Mouse (Mus musculus) CH12.LX (cell line): ENCODE results near the gene Pagr1a. TPM values are rescaled to one million over a fixed set of nuclear protein-coding genes. Genes with fewer than 3 reads are reported as not detected.

Experiments used
- DNase-seq: peaks from one replicate; pipeline ENCODE4 v3.0.0-alpha.2; 2013; ENCODE audit errors: extremely low read depth
- H3K27ac ChIP-seq: 2 replicates; pipeline ENCODE4 v1.5.1; 2012; ENCODE audit warnings: low read depth, mild to moderate bottlenecking, control low read depth, moderate library complexity; ENCODE audit not compliant: insufficient read depth
- H3K27me3 ChIP-seq: replicated peaks from 2 replicates; pipeline ENCODE3; 2012; ENCODE audit warnings: inconsistent platforms
- H3K36me3 ChIP-seq, 2 experiments: replicated peaks in 1 of 2; 2 replicates each; pipeline versions ENCODE3 to v1.6.1; 2012; ENCODE audit warnings: inconsistent platforms in 1 of 2, low read length in 1 of 2, mild to moderate bottlenecking in 1 of 2, mixed read lengths in 1 of 2, moderate library complexity in 1 of 2; ENCODE audit not compliant: control insufficient read depth in 1 of 2, insufficient read depth in 1 of 2
- H3K4me1 ChIP-seq, 2 experiments: 2 replicates each; pipeline ENCODE4 v1.6.1; 2012; ENCODE audit warnings: inconsistent platforms in 1 of 2, moderate library complexity in 1 of 2; ENCODE audit not compliant: insufficient read depth in 2 of 2, control insufficient read depth in 1 of 2
- H3K4me2 ChIP-seq: 2 replicates; pipeline ENCODE4 v1.6.1; 2012; ENCODE audit warnings: low read depth, mild to moderate bottlenecking, control low read depth; ENCODE audit not compliant: poor library complexity, insufficient read depth, severe bottlenecking
- H3K4me3 ChIP-seq, 3 experiments: fragments of 150-350 bp in 1 of 3; sonication (generic) in 1 of 3; replicated peaks in 1 of 3; 2 replicates each; pipeline versions ENCODE3 to v1.5.1; 2011 to 2012; ENCODE audit warnings: low read depth in 2 of 3, low read length in 2 of 3, mild to moderate bottlenecking in 2 of 3, moderate library complexity in 2 of 3, control low read depth in 1 of 3, improper control_type of control experiment in 1 of 3, inconsistent platforms in 1 of 3, mixed read lengths in 1 of 3; ENCODE audit not compliant: poor library complexity in 1 of 3
- H3K79me2 ChIP-seq: replicated peaks from 2 replicates; pipeline ENCODE4 v1.6.1; 2012; ENCODE audit warnings: mild to moderate bottlenecking, moderate library complexity; ENCODE audit not compliant: control insufficient read depth, poor library complexity, insufficient read depth, severe bottlenecking; ENCODE audit errors: extremely low read depth
- H3K9ac ChIP-seq: 2 replicates; pipeline ENCODE4 v1.6.1; 2012; ENCODE audit warnings: low read depth, mild to moderate bottlenecking, control low read depth, moderate library complexity; ENCODE audit not compliant: insufficient read depth
- H3K9me3 ChIP-seq: replicated peaks from 2 replicates; pipeline ENCODE3; 2012; ENCODE audit warnings: low read length, inconsistent platforms, mixed read lengths
- EP300 ChIP-seq: IDR thresholded peaks from 2 replicates; pipeline ENCODE4 v1.6.1; 2011; ENCODE audit warnings: low read length, improper control_type of control experiment
- GABPA ChIP-seq: IDR thresholded peaks from 2 replicates; pipeline ENCODE4 v1.6.1; 2012; ENCODE audit warnings: low read depth, low read length, improper control_type of control experiment, inconsistent platforms; ENCODE audit not compliant: insufficient replicate concordance
- JUN ChIP-seq: IDR thresholded peaks from 2 replicates; pipeline ENCODE4 v1.6.1; 2011; ENCODE audit warnings: low read depth, mild to moderate bottlenecking, low read length, improper control_type of control experiment, moderate library complexity; ENCODE audit not compliant: insufficient read depth
- KAT2A ChIP-seq: IDR thresholded peaks from 2 replicates; pipeline ENCODE4 v1.6.1; 2012; ENCODE audit warnings: low read length, improper control_type of control experiment, inconsistent platforms; ENCODE audit not compliant: insufficient replicate concordance
- MAFK ChIP-seq: IDR thresholded peaks from 2 replicates; pipeline ENCODE4 v1.6.1; 2011; ENCODE audit warnings: low read length, improper control_type of control experiment; ENCODE audit not compliant: insufficient replicate concordance
- MEF2A ChIP-seq: IDR thresholded peaks from 2 replicates; pipeline ENCODE4 v1.6.1; 2014; ENCODE audit warnings: low read depth, mild to moderate bottlenecking, inconsistent platforms, low read length, improper control_type of control experiment, borderline replicate concordance
- MXI1 ChIP-seq: IDR thresholded peaks from 2 replicates; pipeline ENCODE4 v1.6.1; 2011; ENCODE audit warnings: mild to moderate bottlenecking, low read depth, low read length, improper control_type of control experiment
- MYC ChIP-seq: IDR thresholded peaks from 2 replicates; pipeline ENCODE4 v1.6.1; 2011; ENCODE audit warnings: low read depth, mild to moderate bottlenecking, improper control_type of control experiment, low read length
- NELFE ChIP-seq: IDR thresholded peaks from 2 replicates; pipeline ENCODE4 v1.6.1; 2011; ENCODE audit warnings: low read depth, low read length, improper control_type of control experiment
- POLR2A ChIP-seq: IDR thresholded peaks from 2 replicates; pipeline ENCODE4 v1.6.1; 2011; ENCODE audit warnings: low read depth, mild to moderate bottlenecking, improper control_type of control experiment, low read length
- RCOR1 ChIP-seq: conservative IDR thresholded peaks from 2 replicates; pipeline ENCODE4 v1.6.1; 2012; ENCODE audit warnings: low read depth, mild to moderate bottlenecking, inconsistent platforms, low read length, improper control_type of control experiment
- SIN3A ChIP-seq: IDR thresholded peaks from 2 replicates; pipeline ENCODE4 v1.6.1; 2012; ENCODE audit warnings: low read length, improper control_type of control experiment, inconsistent platforms
- TCF12 ChIP-seq: IDR thresholded peaks from 2 replicates; pipeline ENCODE4 v1.6.1; 2014; ENCODE audit warnings: low read depth, mild to moderate bottlenecking, inconsistent platforms, low read length, improper control_type of control experiment
- ZC3H11A ChIP-seq: IDR thresholded peaks from 2 replicates; pipeline ENCODE4 v1.6.1; 2012; ENCODE audit warnings: low read depth, mild to moderate bottlenecking, inconsistent platforms, low read length, improper control_type of control experiment
- ZKSCAN1 ChIP-seq: IDR thresholded peaks from 2 replicates; pipeline ENCODE4 v1.6.1; 2012; ENCODE audit warnings: low read depth, inconsistent platforms, low read length, improper control_type of control experiment, borderline replicate concordance
- ZNF384 ChIP-seq: IDR thresholded peaks from 2 replicates; pipeline ENCODE4 v1.6.1; 2012; ENCODE audit warnings: low read depth, low read length, improper control_type of control experiment, inconsistent platforms
- dilution Hi-C: fragments of 300-500 bp; cut with MboI; formaldehyde crosslinking; loops from 2 replicates; pipeline ENCODE4 v1.14.3; 2020; ENCODE audit warnings: low sequenced_read_pairs; ENCODE audit not compliant: extremely low pct_unique_long_range_greater_than_20kb, extremely low pct_ligation_motif_present
- in situ Hi-C: fragments of 300-500 bp; cut with MboI; formaldehyde crosslinking; loops from 3 replicates; pipeline ENCODE4 v1.14.3; 2019; ENCODE audit warnings: low sequenced_read_pairs, low pct_ligation_motif_present, low pct_unique_long_range_greater_than_20kb, mixed read lengths
- polyA plus RNA-seq: library from polyadenylated mRNA; unstranded; fragments of >175 nt; gene quantifications from 2 replicates; pipeline ENCODE4 v1.2.1, GENCODE M21; 2012; ENCODE audit warnings: low read depth; ENCODE audit not compliant: insufficient read length
- total RNA-seq, 2 experiments: library from RNA; depleted of rRNA; stranded (reverse); fragments of 300-350 nt in 1 of 2; fragments of >200 nt in 1 of 2; gene quantifications; 2 replicates each; pipeline ENCODE4 v1.2.3; 2012 to 2014

Pagr1a gene
- total and polyA plus RNA-seq, 3 experiments, result 12.0 to 69.4 (median 60.0) TPM

GRCm38 (mm10) chr7:127012374-127012773 is 4.8 kb downstream of the Pagr1a start:
- H3K36me3 ChIP-seq, result peaks cover 6 to 36% of the 10 kb centered on the region in 2 experiments
- H3K9ac ChIP-seq, result no peak overlapping the region
- peaks cover 14% of the 10 kb centered on the region for H3K79me2 ChIP-seq
- H3K4me3 ChIP-seq, result no peak overlapping the region
- H3K27ac ChIP-seq, result no peak overlapping the region
- TF ChIP-seq SIN3A, result no peak
- no peak for TF ChIP-seq MYC
- no peak for TF ChIP-seq KAT2A
- H3K4me1 ChIP-seq, result peaks cover 35 to 72% of the 10 kb centered on the region in 2 experiments
- in situ Hi-C loops, result loop anchor here (10.0 kb wide), 1 partner anchor 308 kb away; the partner anchor contains the start of gene Coro1a
- DNase-seq, result no peak
- dilution Hi-C loops, result no loop called here
- H3K4me2 ChIP-seq, result no peak overlapping the region
- H3K27me3 ChIP-seq, result no peaks in the 10 kb centered on the region
- H3K9me3 ChIP-seq, result no peaks in the 10 kb centered on the region

- no peak overlapping the region for H3K9ac ChIP-seq
- no peak overlapping the region for H3K4me2 ChIP-seq
- dilution Hi-C loops (no loop called here), in situ Hi-C loops (loop anchor here (10.0 kb wide), 1 partner anchor 307 kb away; the partner anchor contains the start of gene Coro1a)
- peaks cover 40 to 79% of the 10 kb centered on the region in 2 experiments for H3K4me1 ChIP-seq
- no peak overlapping the region for H3K4me3 ChIP-seq
- H3K27me3 ChIP-seq, result no peaks in the 10 kb centered on the region
- DNase-seq, result no peak
- peaks cover 14% of the 10 kb centered on the region for H3K79me2 ChIP-seq
- no peak for TF ChIP-seq ZC3H11A
- TF ChIP-seq MXI1, result no peak
- no peak for TF ChIP-seq EP300
- TF ChIP-seq SIN3A, result no peak
- no peaks in the 10 kb centered on the region for H3K9me3 ChIP-seq
- no peak overlapping the region for H3K27ac ChIP-seq
- H3K36me3 ChIP-seq, result peaks cover 6 to 36% of the 10 kb centered on the region in 2 experiments
Measured at GRCm38 (mm10) chr7:127011717-127012116, 5.4 kb downstream of the Pagr1a start.

- Histone ChIP-seq H3K27ac (no peak overlapping the region), H3K36me3 (peaks cover 6 to 36% of the 10 kb centered on the region in 2 experiments), H3K4me1 (peaks cover 40 to 85% of the 10 kb centered on the region in 2 experiments)
Measured at GRCm38 (mm10) chr7:127011051-127011450, 6.1 kb downstream of the Pagr1a start.

More at GRCm38 (mm10) chr7:127011051-127011450, 6.1 kb downstream of the Pagr1a start:
- in situ Hi-C loops, result loop anchor here (10.0 kb wide), 1 partner anchor 306 kb away; the partner anchor contains the start of gene Coro1a
- no peak overlapping the region for H3K4me2 ChIP-seq
- no peaks in the 10 kb centered on the region for H3K9me3 ChIP-seq
- H3K79me2 ChIP-seq, result peaks cover 14% of the 10 kb centered on the region
- H3K27me3 ChIP-seq, result no peaks in the 10 kb centered on the region
- no peak overlapping the region for H3K9ac ChIP-seq
- TF ChIP-seq JUN, result no peak
- no peak for TF ChIP-seq MEF2A
- no peak for TF ChIP-seq NELFE
- no peak for TF ChIP-seq GABPA
- no peak for TF ChIP-seq KAT2A
- TF ChIP-seq ZNF384, result no peak
- TF ChIP-seq MAFK, result no peak
- TF ChIP-seq ZKSCAN1, result no peak
- TF ChIP-seq POLR2A, result no peak
- TF ChIP-seq RCOR1, result no peak
- no peak for TF ChIP-seq MYC
- no peak for TF ChIP-seq EP300
- TF ChIP-seq TCF12, result no peak
- TF ChIP-seq, all 38 proteins: peak for 0
- no peak overlapping the region for H3K4me3 ChIP-seq
- no peak for DNase-seq
- dilution Hi-C loops, result no loop called here
